Mouse (Mus musculus): ENCODE data around the gene Myo1f. TPM values are rescaled to one million over a fixed set of nuclear protein-coding genes. Genes with fewer than 3 reads are reported as not detected.

Gene Myo1f
- polyA plus RNA-seq, 1 experiment from 2014 or later = 1.9 TPM

- no peaks in the 10 kb centered on the region for H3K9me3 ChIP-seq
- H3K27me3 ChIP-seq = no peaks in the 10 kb centered on the region
- ATAC-seq (ENCODE audit: insufficient number of reproducible peaks, insufficient read depth, low FRiP score, low TSS enrichment, low read depth) = no peak
- H3K36me3 ChIP-seq = peaks cover 85% of the 10 kb centered on the region
- H3K4me2 ChIP-seq = no peak overlapping the region
- no peak overlapping the region for H3K27ac ChIP-seq
- 91% methylated on average over 3 of the region's 3 CpGs for WGBS
- no peaks in the 10 kb centered on the region for H3K4me1 ChIP-seq (replicated peaks)
- no peak overlapping the region for H3K9ac ChIP-seq (replicated peaks)
- H3K4me3 ChIP-seq (replicated peaks) = no peak overlapping the region
Measured at GRCm38 (mm10) chr17:33539106-33539675, 16.3 kb upstream of the Myo1f start.

- no peaks in the 10 kb centered on the region for H3K27me3 ChIP-seq
- H3K4me3 ChIP-seq (replicated peaks) = no peak overlapping the region
- no peak overlapping the region for H3K9ac ChIP-seq (replicated peaks)
- H3K27ac ChIP-seq = no peak overlapping the region
- 94% methylated on average over 4 of the region's 4 CpGs for WGBS
- H3K36me3 ChIP-seq = peaks cover 85% of the 10 kb centered on the region
- ATAC-seq (ENCODE audit: insufficient number of reproducible peaks, insufficient read depth, low FRiP score, low TSS enrichment, low read depth) = no peak
- no peaks in the 10 kb centered on the region for H3K9me3 ChIP-seq
- H3K4me2 ChIP-seq = no peak overlapping the region
- H3K4me1 ChIP-seq (replicated peaks) = no peaks in the 10 kb centered on the region
Measured at GRCm38 (mm10) chr17:33539878-33540277, 15.6 kb upstream of the Myo1f start.

GRCm38 (mm10) chr17:33549212-33549611 is 6.3 kb upstream of the Myo1f start:
- Histone ChIP-seq H3K4me2 (no peak overlapping the region), H3K9me3 (no peaks in the 10 kb centered on the region), H3K9ac (replicated peaks) (no peak overlapping the region), H3K4me3 (replicated peaks) (no peak overlapping the region), H3K4me1 (replicated peaks) (no peaks in the 10 kb centered on the region), H3K27ac (no peak overlapping the region), H3K36me3 (peaks cover 99% of the 10 kb centered on the region), H3K27me3 (no peaks in the 10 kb centered on the region)
- WGBS = 93% methylated on average over 6 of the region's 6 CpGs
- no peak for ATAC-seq (ENCODE audit: insufficient number of reproducible peaks, insufficient read depth, low FRiP score, low TSS enrichment, low read depth)

GRCm38 (mm10) chr17:33550388-33550787 is 5.1 kb upstream of the Myo1f start:
- Histone ChIP-seq H3K9ac (replicated peaks) (no peak overlapping the region), H3K9me3 (no peaks in the 10 kb centered on the region), H3K27ac (no peak overlapping the region), H3K4me1 (replicated peaks) (no peaks in the 10 kb centered on the region), H3K4me2 (no peak overlapping the region), H3K27me3 (no peaks in the 10 kb centered on the region), H3K36me3 (peaks cover 89% of the 10 kb centered on the region), H3K4me3 (replicated peaks) (no peak overlapping the region)
- 90% methylated on average over 10 of the region's 10 CpGs for WGBS
- ATAC-seq (ENCODE audit: insufficient number of reproducible peaks, insufficient read depth, low FRiP score, low TSS enrichment, low read depth) = no peak

- no peak for ATAC-seq (ENCODE audit: insufficient number of reproducible peaks, insufficient read depth, low FRiP score, low TSS enrichment, low read depth)
- no peak overlapping the region for H3K4me2 ChIP-seq
- H3K27me3 ChIP-seq = no peaks in the 10 kb centered on the region
- no peaks in the 10 kb centered on the region for H3K4me1 ChIP-seq (replicated peaks)
- no peak overlapping the region for H3K4me3 ChIP-seq (replicated peaks)
- peaks cover 72% of the 10 kb centered on the region for H3K36me3 ChIP-seq
- WGBS = 97% methylated on average over 4 of the region's 4 CpGs
- no peaks in the 10 kb centered on the region for H3K9me3 ChIP-seq
- H3K9ac ChIP-seq (replicated peaks) = no peak overlapping the region
- no peak overlapping the region for H3K27ac ChIP-seq
Measured at GRCm38 (mm10) chr17:33552113-33552512, 3.4 kb upstream of the Myo1f start.

- no peak for ATAC-seq (ENCODE audit: insufficient number of reproducible peaks, insufficient read depth, low FRiP score, low TSS enrichment, low read depth)
- H3K4me2 ChIP-seq = no peak overlapping the region
- 0 out of 2 replicates have a peak, but pooled peaks cover under 1% of the 10 kb centered on the region for H3K27me3 ChIP-seq
- 41% methylated on average over 4 of the region's 4 CpGs for WGBS
- no peaks in the 10 kb centered on the region for H3K9me3 ChIP-seq
- H3K27ac ChIP-seq = no peak overlapping the region
- H3K4me1 ChIP-seq (replicated peaks) = no peaks in the 10 kb centered on the region
- H3K4me3 ChIP-seq (replicated peaks) = no peak overlapping the region
- H3K36me3 ChIP-seq = peaks cover 64% of the 10 kb centered on the region
- no peak overlapping the region for H3K9ac ChIP-seq (replicated peaks)
Measured at GRCm38 (mm10) chr17:33552964-33553363, 2.5 kb upstream of the Myo1f start.

- no peaks in the 10 kb centered on the region for H3K9me3 ChIP-seq
- H3K36me3 ChIP-seq = peaks cover 48% of the 10 kb centered on the region
- no peak overlapping the region for H3K4me2 ChIP-seq
- no peak overlapping the region for H3K4me3 ChIP-seq (replicated peaks)
- H3K27me3 ChIP-seq = 0 out of 2 replicates have a peak, but pooled peaks cover 3% of the 10 kb centered on the region
- WGBS = 95% methylated on average over 1 of the region's 1 CpGs
- no peaks in the 10 kb centered on the region for H3K4me1 ChIP-seq (replicated peaks)
- no peak overlapping the region for H3K9ac ChIP-seq (replicated peaks)
- no peak overlapping the region for H3K27ac ChIP-seq
- ATAC-seq (ENCODE audit: insufficient number of reproducible peaks, insufficient read depth, low FRiP score, low TSS enrichment, low read depth) = no peak
Measured at GRCm38 (mm10) chr17:33554536-33554935, 971 bp upstream of the Myo1f start.

GRCm38 (mm10) chr17:33557922-33558321 is 2.4 kb downstream of the Myo1f start:
- whole genome bisulfite sequencing = 73% methylated on average over 4 of the region's 4 CpGs
- Histone ChIP-seq H3K9me3 (no peaks in the 10 kb centered on the region), H3K9ac (replicated peaks) (no peak overlapping the region), H3K4me1 (replicated peaks) (no peaks in the 10 kb centered on the region), H3K4me2 (no peak overlapping the region), H3K27ac (no peak overlapping the region), H3K36me3 (peaks cover 15% of the 10 kb centered on the region), H3K4me3 (replicated peaks) (no peak overlapping the region), H3K27me3 (0 out of 2 replicates have a peak, but pooled peaks cover 3% of the 10 kb centered on the region)
- no peak for ATAC-seq (ENCODE audit: insufficient number of reproducible peaks, insufficient read depth, low FRiP score, low TSS enrichment, low read depth)

GRCm38 (mm10) chr17:33563527-33564076 is 8.1 kb downstream of the Myo1f start:
- H3K27ac ChIP-seq = no peak overlapping the region
- no peaks in the 10 kb centered on the region for H3K27me3 ChIP-seq
- H3K9ac ChIP-seq (replicated peaks) = no peak overlapping the region
- no peak for ATAC-seq (ENCODE audit: insufficient number of reproducible peaks, insufficient read depth, low FRiP score, low TSS enrichment, low read depth)
- no peak overlapping the region for H3K4me2 ChIP-seq
- H3K36me3 ChIP-seq = no peaks in the 10 kb centered on the region
- no peaks in the 10 kb centered on the region for H3K4me1 ChIP-seq (replicated peaks)
- 74% methylated on average over 2 of the region's 2 CpGs for WGBS
- no peak overlapping the region for H3K4me3 ChIP-seq (replicated peaks)
- no peaks in the 10 kb centered on the region for H3K9me3 ChIP-seq

- 65% methylated on average over 1 of the region's 1 CpGs for WGBS
Measured at GRCm38 (mm10) chr17:33564599-33564998, 9.1 kb downstream of the Myo1f start.

GRCm38 (mm10) chr17:33566182-33566581 is 10.7 kb downstream of the Myo1f start:
- Histone ChIP-seq H3K9ac (replicated peaks) (no peak overlapping the region), H3K4me1 (replicated peaks) (no peaks in the 10 kb centered on the region), H3K9me3 (no peaks in the 10 kb centered on the region), H3K27ac (no peak overlapping the region), H3K4me2 (no peak overlapping the region), H3K27me3 (no peaks in the 10 kb centered on the region), H3K36me3 (no peaks in the 10 kb centered on the region), H3K4me3 (replicated peaks) (no peak overlapping the region)
- no peak for ATAC-seq (ENCODE audit: insufficient number of reproducible peaks, insufficient read depth, low FRiP score, low TSS enrichment, low read depth)
- WGBS = 79% methylated on average over 2 of the region's 2 CpGs

More at GRCm38 (mm10) chr17:33564599-33564998, 9.1 kb downstream of the Myo1f start:
- Histone ChIP-seq H3K4me1 (replicated peaks) (no peaks in the 10 kb centered on the region), H3K27me3 (no peaks in the 10 kb centered on the region), H3K4me3 (replicated peaks) (no peak overlapping the region), H3K4me2 (no peak overlapping the region), H3K36me3 (no peaks in the 10 kb centered on the region), H3K27ac (no peak overlapping the region), H3K9ac (replicated peaks) (no peak overlapping the region), H3K9me3 (no peaks in the 10 kb centered on the region)
- no peak for ATAC-seq (ENCODE audit: insufficient number of reproducible peaks, insufficient read depth, low FRiP score, low TSS enrichment, low read depth)

GRCm38 (mm10) chr17:33584061-33584460 is 28.6 kb downstream of the Myo1f start:
- ATAC-seq (ENCODE audit: insufficient number of reproducible peaks, insufficient read depth, low FRiP score, low TSS enrichment, low read depth) = no peak
- WGBS = 84% methylated on average over 4 of the region's 4 CpGs
- no peak overlapping the region for H3K27ac ChIP-seq
- no peaks in the 10 kb centered on the region for H3K36me3 ChIP-seq
- H3K27me3 ChIP-seq = no peaks in the 10 kb centered on the region
- no peaks in the 10 kb centered on the region for H3K9me3 ChIP-seq
- H3K4me1 ChIP-seq (replicated peaks) = no peaks in the 10 kb centered on the region
- H3K9ac ChIP-seq (replicated peaks) = no peak overlapping the region
- no peak overlapping the region for H3K4me3 ChIP-seq (replicated peaks)
- H3K4me2 ChIP-seq = no peak overlapping the region

Measured in limb, embryonic 12.5 days (tissue).